Mouse (Mus musculus): ENCODE data around the gene Plin3.

Gene Plin3

GRCm38 (mm10) chr17:56292531-56293222 lies at the start of gene Plin3:
Gene Plin3, minus strand, starts transcription at chr17:56292873.
- no peak for DNase-seq (ENCODE audit: low spot score)

GRCm38 (mm10) chr17:56340717-56341116 lies 48.0 kb upstream of the Plin3 start:
- no peak for DNase-seq (ENCODE audit: low spot score)

- DNase-seq (ENCODE audit: low spot score) = peak; percentile 31
Observed at GRCm38 (mm10) chr17:56338909-56339308, 46.2 kb upstream of the Plin3 start.

- DNase-seq (ENCODE audit: low spot score) = no peak
Observed at GRCm38 (mm10) chr17:56337791-56338190, 45.1 kb upstream of the Plin3 start.

GRCm38 (mm10) chr17:56337190-56337589 lies 44.5 kb upstream of the Plin3 start:
- DNase-seq (ENCODE audit: low spot score) = peak; percentile 33

- DNase-seq (ENCODE audit: low spot score) = no peak
Observed at GRCm38 (mm10) chr17:56332987-56333386, 40.3 kb upstream of the Plin3 start.

- no peak for DNase-seq (ENCODE audit: low spot score)
Observed at GRCm38 (mm10) chr17:56331256-56331655, 38.6 kb upstream of the Plin3 start.

- DNase-seq (ENCODE audit: low spot score) = no peak
Observed at GRCm38 (mm10) chr17:56330345-56330744, 37.7 kb upstream of the Plin3 start.

GRCm38 (mm10) chr17:56329267-56329666 lies 36.6 kb upstream of the Plin3 start:
- no peak for DNase-seq (ENCODE audit: low spot score)

- no peak for DNase-seq (ENCODE audit: low spot score)
Observed at GRCm38 (mm10) chr17:56326153-56327147, 33.8 kb upstream of the Plin3 start.

- DNase-seq (ENCODE audit: low spot score) = peak; percentile 98
Observed at GRCm38 (mm10) chr17:56325450-56326152, 32.9 kb upstream of the Plin3 start, which contains the start of gene Kdm4b. Gene Kdm4b, plus strand, starts transcription at chr17:56326062.

GRCm38 (mm10) chr17:56324419-56324818 lies 31.7 kb upstream of the Plin3 start:
- DNase-seq (ENCODE audit: low spot score) = no peak

- no peak for DNase-seq (ENCODE audit: low spot score)
Observed at GRCm38 (mm10) chr17:56309191-56309945, 16.7 kb upstream of the Plin3 start.

- DNase-seq (ENCODE audit: low spot score) = no peak
Observed at GRCm38 (mm10) chr17:56308088-56308487, 15.4 kb upstream of the Plin3 start.

- no peak for DNase-seq (ENCODE audit: low spot score)
Observed at GRCm38 (mm10) chr17:56305826-56306225, 13.2 kb upstream of the Plin3 start.

- DNase-seq (ENCODE audit: low spot score) = no peak
Observed at GRCm38 (mm10) chr17:56305156-56305555, 12.5 kb upstream of the Plin3 start.

GRCm38 (mm10) chr17:56304718-56305117 lies 12.0 kb upstream of the Plin3 start:
- DNase-seq (ENCODE audit: low spot score) = no peak

- DNase-seq (ENCODE audit: low spot score) = peak; percentile 96
Observed at GRCm38 (mm10) chr17:56303847-56304586, 11.3 kb upstream of the Plin3 start.

GRCm38 (mm10) chr17:56303160-56303846 lies 10.6 kb upstream of the Plin3 start, which contains the start of gene Uhrf1:
Gene Uhrf1, plus strand, starts transcription at chr17:56303321.
- peak; percentile 74 for DNase-seq (ENCODE audit: low spot score)

GRCm38 (mm10) chr17:56302363-56302996 lies 9.8 kb upstream of the Plin3 start:
- no peak for DNase-seq (ENCODE audit: low spot score)

Data from spleen, adult 12 weeks (tissue).